In the genomic region with DNA sequence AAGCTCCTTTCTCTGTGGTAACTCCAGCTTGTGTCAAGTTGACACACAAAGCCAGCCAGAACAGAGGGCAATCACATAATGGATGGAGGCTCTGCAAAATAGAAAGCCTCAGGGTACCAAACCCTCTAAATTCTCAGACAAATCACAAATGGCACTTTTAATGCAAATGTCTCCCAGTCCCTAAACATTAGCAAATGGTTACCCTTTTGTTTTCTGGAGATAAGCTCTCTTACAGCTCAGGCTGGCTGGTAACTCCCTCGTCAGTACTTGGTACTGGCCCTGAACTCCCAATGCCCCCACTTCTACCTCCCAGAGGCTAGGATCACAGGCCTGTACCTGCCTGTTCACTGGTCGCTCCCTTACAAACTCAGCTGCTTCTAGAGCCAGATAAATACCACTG, we compare ENCODE assay signal across 20 mouse cellular contexts. TPM values are rescaled to one million over a fixed set of nuclear protein-coding genes. Genes with fewer than 3 reads are reported as not detected.
"Had no signal": no experiment of that assay in that cellular context is flagged by ENCODE, and none has a peak within 500 bp of the region (broad histone marks: within the 10 kb centered on the region; RNA-seq: fewer than 3 reads in every experiment).

No protein-coding gene starts in this region.

- H3K9ac ChIP-seq: liver, embryonic 15.5 days; liver, postnatal 0 days; lung, embryonic 15.5 days; midbrain, embryonic 12.5 days; neural tube, embryonic 13.5 days; neural tube, embryonic 15.5 days; stomach, embryonic 15.5 days had no signal

- H3K4me3 ChIP-seq: liver, embryonic 15.5 days; lung, embryonic 15.5 days; midbrain, embryonic 12.5 days; myocyte; neural tube, embryonic 13.5 days; neural tube, embryonic 15.5 days; stomach, embryonic 15.5 days had no signal

- H3K27me3 ChIP-seq: lung, embryonic 15.5 days; midbrain, embryonic 12.5 days; neural tube, embryonic 13.5 days; neural tube, embryonic 15.5 days; stomach, embryonic 15.5 days had no signal

- H3K9me3 ChIP-seq: liver, embryonic 15.5 days; lung, embryonic 15.5 days; midbrain, embryonic 12.5 days; neural tube, embryonic 13.5 days; neural tube, embryonic 15.5 days; stomach, embryonic 15.5 days had no signal

- DNase-seq: liver, postnatal 0 days; lung, adult 2 months; lung, postnatal 10 days; lung, postnatal 4 days; midbrain, embryonic 14.5 days; right cerebral cortex, postnatal 14 days; thymus, adult 2 months; thymus, postnatal 25 days; thymus, postnatal 4 days had no signal

- H3K4me2 ChIP-seq: liver, embryonic 15.5 days; lung, embryonic 15.5 days; midbrain, embryonic 12.5 days; neural tube, embryonic 13.5 days; neural tube, embryonic 15.5 days; stomach, embryonic 15.5 days had no signal

- H3K27ac ChIP-seq: liver, embryonic 15.5 days; lung, embryonic 15.5 days; midbrain, embryonic 12.5 days; neural tube, embryonic 13.5 days; neural tube, embryonic 15.5 days; stomach, embryonic 15.5 days; stomach, postnatal 0 days had no signal

- ATAC-seq: liver, postnatal 0 days; midbrain, embryonic 16.5 days had no signal

- H3K36me3 ChIP-seq: liver, embryonic 15.5 days; lung, embryonic 15.5 days; midbrain, embryonic 12.5 days; neural tube, embryonic 13.5 days; neural tube, embryonic 15.5 days; stomach, embryonic 15.5 days had no signal

- H3K4me1 ChIP-seq: liver, embryonic 15.5 days; lung, embryonic 15.5 days; midbrain, embryonic 12.5 days; stomach, embryonic 15.5 days had no signal

RNA-seq across cellular contexts. Expression of a gene that starts 0.6 kb away (rescaled TPM):
- polyA plus RNA-seq: liver, embryonic 15.5 days; liver, postnatal 0 days; lung, adult 2 months; lung, embryonic 15.5 days; midbrain, embryonic 12.5 days; midbrain, embryonic 14.5 days; midbrain, embryonic 16.5 days; myocyte; neural tube, embryonic 11.5 days; neural tube, embryonic 13.5 days; neural tube, embryonic 15.5 days; spleen, adult 2 months; stomach, embryonic 15.5 days; stomach, postnatal 0 days; thymus, adult 2 months had no signal

RNA-seq across cellular contexts. Expression of a gene that starts 16.8 kb away (rescaled TPM):
- polyA plus RNA-seq: liver, embryonic 15.5 days; liver, postnatal 0 days; lung, adult 2 months; myocyte had no signal

RNA-seq across cellular contexts. Expression of a gene that starts 33.6 kb away (rescaled TPM):
- polyA plus RNA-seq: liver, postnatal 0 days had no signal
